Mouse (Mus musculus) small intestine, adult 2 months (tissue): ENCODE results near the gene Gm3415.

Experiments used
- CTCF ChIP-seq: fragments of 200-500 bp; IDR thresholded peaks from 2 replicates; pipeline ENCODE4 v1.5.1; 2012; ENCODE audit warnings: low read depth, mild to moderate bottlenecking, control low read depth, inconsistent platforms, low read length, moderate library complexity, mixed read lengths; ENCODE audit not compliant: insufficient replicate concordance, insufficient read length; ENCODE audit errors: extremely low read depth
- POLR2A ChIP-seq: fragments of 200-500 bp; IDR thresholded peaks from 2 replicates; pipeline ENCODE4 v1.6.1; 2012; ENCODE audit warnings: low read depth, mild to moderate bottlenecking, control low read depth, inconsistent platforms, low read length, moderate library complexity

GRCm38 (mm10) chr5:146567054-146567453 is 11.1 kb downstream of the Gm3415 start:
- TF ChIP-seq CTCF = peak; percentile 30; the same call in 1 of the 2 replicates
- TF ChIP-seq POLR2A = no peak
